Mouse (Mus musculus): ENCODE data around the gene Magi1.

DNA sequence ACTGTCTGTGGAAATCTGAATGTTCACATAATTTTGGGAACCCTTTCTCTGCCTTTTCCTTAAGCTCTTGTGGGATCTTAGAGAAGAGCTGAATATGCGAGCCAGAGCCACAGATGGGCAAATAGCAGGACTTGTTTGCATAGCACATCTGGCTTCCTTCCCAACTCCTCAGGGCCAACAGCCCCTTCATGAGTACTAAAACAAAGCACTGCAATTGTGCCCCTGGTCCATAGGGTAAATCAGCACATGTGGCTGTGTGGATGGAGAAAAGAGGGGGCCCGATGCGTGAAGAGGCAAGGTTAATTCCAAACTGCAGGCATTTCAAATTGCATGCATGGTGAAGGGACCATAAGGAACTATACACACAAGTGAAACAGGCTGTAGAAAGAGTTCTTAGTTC is 180.1 kb downstream of the Magi1 start:
- TF ChIP-seq CTCF (IDR thresholded peaks at IDR 0.05; ENCODE audit: control insufficient read depth, insufficient read depth, low read length), result no peak
- no peak for TF ChIP-seq POLR2A (IDR thresholded peaks at IDR 0.05; ENCODE audit: borderline replicate concordance, control insufficient read depth, low read depth, low read length)

Data from bone marrow, adult 2 months (tissue).